Mouse (Mus musculus) intestine, embryonic 15.5 days (tissue): Measurements from ENCODE around the gene Uhrf1. TPM values are rescaled to one million over a fixed set of nuclear protein-coding genes. Genes with fewer than 3 reads are reported as not detected.
"Not testable (repeated sequence)": the region's sequence is repeated elsewhere in the genome, so short reads cannot be mapped to it uniquely, and the experiment has no call there.

Source experiments
- ATAC-seq: fragments of 200-750 bp; cut with Nextera tagmentation; 2 replicates; pipeline ENCODE4 v1.8.0; 2017; ENCODE audit warnings: moderate TSS enrichment, moderate library complexity
- H3K27ac ChIP-seq: fragments of 300-500 bp; sonication (generic); 2 replicates; pipeline ENCODE4 v1.5.1; 2015; ENCODE audit warnings: mild to moderate bottlenecking, inconsistent platforms
- H3K27me3 ChIP-seq: fragments of 300-500 bp; sonication (generic); replicated peaks from 2 replicates; pipeline ENCODE4 v1.6.1; 2015; ENCODE audit warnings: inconsistent platforms
- H3K36me3 ChIP-seq: fragments of 300-500 bp; sonication (generic); 2 replicates; pipeline ENCODE4 v1.6.1; 2015; ENCODE audit warnings: inconsistent platforms
- H3K4me1 ChIP-seq: fragments of 300-500 bp; sonication (generic); replicated peaks from 2 replicates; pipeline ENCODE4 v1.6.1; 2015; ENCODE audit warnings: inconsistent platforms
- H3K4me2 ChIP-seq: fragments of 300-500 bp; sonication (generic); replicated peaks from 2 replicates; pipeline ENCODE4 v1.6.1; 2015; ENCODE audit warnings: mild to moderate bottlenecking, inconsistent platforms
- H3K4me3 ChIP-seq: fragments of 300-500 bp; sonication (generic); replicated peaks from 2 replicates; pipeline ENCODE4 v1.5.1; 2015; ENCODE audit warnings: inconsistent platforms
- H3K9ac ChIP-seq: fragments of 300-500 bp; sonication (generic); 2 replicates; pipeline ENCODE4 v1.6.1; 2015; ENCODE audit warnings: inconsistent platforms
- H3K9me3 ChIP-seq: fragments of 300-500 bp; sonication (generic); 2 replicates; pipeline ENCODE4 v1.6.1; 2016; ENCODE audit warnings: inconsistent platforms
- WGBS: fragments of 180-500 bp; shearing (Covaris S2); methylation state at CpG from one replicate; pipeline ENCODE4 v1.1.7; 2015; 5-methylcytosine and 5-hydroxymethylcytosine counted together
- polyA plus RNA-seq: library from polyadenylated mRNA; unstranded; fragments of >200 nt; fragmentation: Nextera tagmentation; extraction: Ambion mirVana; gene quantifications from 2 replicates; pipeline ENCODE4 v1.2.1, GENCODE M21; 2015

Gene Uhrf1
- 124 and 125 TPM in 2 replicates for polyA plus RNA-seq

- no peaks in the 10 kb centered on the region for H3K27me3 ChIP-seq
- no peaks in the 10 kb centered on the region for H3K9me3 ChIP-seq
- ATAC-seq = peak; percentile 81
- peak within 1 kb of the TSS; percentile 95 for H3K4me2 ChIP-seq
- H3K36me3 ChIP-seq = peaks cover 2% of the 10 kb centered on the region; the same call in 1 of the 2 replicates
- under 1% methylated on average over 42 of the region's 43 CpGs for WGBS
- peak within 1 kb of the TSS; percentile 92 for H3K27ac ChIP-seq
- peaks cover 43% of the 10 kb centered on the region for H3K4me1 ChIP-seq
- peak within 1 kb of the TSS; percentile 67 for H3K9ac ChIP-seq
- H3K4me3 ChIP-seq = peak within 1 kb of the TSS; percentile 71
Measured at GRCm38 (mm10) chr17:56303160-56303846, at the start of gene Uhrf1. TSS of gene Uhrf1 (plus strand) at chr17:56303321.

DNA sequence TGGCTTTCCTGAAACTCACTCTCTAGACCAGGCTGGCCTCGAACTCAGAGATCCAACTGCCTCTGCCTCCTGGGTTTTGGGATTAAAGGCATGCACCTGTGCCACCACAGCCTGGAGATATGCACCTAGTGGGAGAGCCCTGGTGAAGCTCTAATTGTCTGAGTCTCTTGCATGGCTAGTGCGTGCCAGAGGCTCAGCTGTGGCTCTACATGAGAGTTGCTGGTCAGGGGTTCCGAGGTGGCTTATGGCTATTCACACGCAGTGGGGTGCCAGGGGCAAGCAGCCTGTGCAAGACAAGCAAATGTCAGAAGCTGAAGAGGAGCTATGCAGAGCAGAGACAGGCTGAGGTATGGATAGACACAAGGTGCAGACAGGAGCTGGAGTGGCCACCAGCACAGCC, 48.4 kb upstream of the Uhrf1 start:
- Histone ChIP-seq H3K9ac (no peak overlapping the region), H3K9me3 (no peaks in the 10 kb centered on the region), H3K4me3 (no peak overlapping the region), H3K27me3 (no peaks in the 10 kb centered on the region), H3K27ac (no peak overlapping the region), H3K4me2 (no peak overlapping the region), H3K36me3 (peaks cover 6% of the 10 kb centered on the region; the same call in 1 of the 2 replicates), H3K4me1 (peaks cover 27% of the 10 kb centered on the region)
- 81% methylated on average over 4 of the region's 4 CpGs for WGBS
- ATAC-seq = no peak

DNA sequence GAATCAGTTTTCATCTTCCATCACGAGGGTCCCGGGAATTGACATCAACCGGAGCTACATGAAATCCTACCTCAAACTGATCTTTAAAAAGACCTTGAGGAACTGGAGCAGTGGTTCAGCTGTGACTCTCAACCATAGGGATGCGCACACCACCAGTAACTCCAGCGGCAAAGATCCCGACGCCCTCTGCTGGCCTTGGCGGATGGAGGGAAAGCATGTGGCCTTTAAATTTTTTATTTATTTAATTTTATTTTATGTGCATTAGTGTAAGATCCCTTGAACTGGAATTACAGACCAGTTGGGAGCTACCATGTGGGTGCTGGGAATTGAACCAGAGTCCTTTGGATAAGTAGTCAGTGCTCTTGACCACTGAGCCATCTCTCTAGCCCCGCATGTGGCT, 47.7 kb upstream of the Uhrf1 start:
- Histone ChIP-seq H3K4me2 (peak overlapping the region; percentile 46), H3K27ac (no peak overlapping the region), H3K9me3 (no peaks in the 10 kb centered on the region), H3K4me3 (peak overlapping the region; percentile 2; the same call in 1 of the 2 replicates), H3K4me1 (peaks cover 35% of the 10 kb centered on the region), H3K27me3 (no peaks in the 10 kb centered on the region), H3K36me3 (peaks cover 12% of the 10 kb centered on the region; the same call in 1 of the 2 replicates), H3K9ac (no peak overlapping the region)
- ATAC-seq = peak; percentile 4; the same call in 1 of the 2 replicates
- 18% methylated on average over 9 of the region's 9 CpGs for WGBS

- H3K27me3 ChIP-seq = no peaks in the 10 kb centered on the region
- peak overlapping the region; percentile 15; the same call in 1 of the 2 replicates for H3K9ac ChIP-seq
- peak overlapping the region; percentile 69 for H3K4me3 ChIP-seq
- under 1% methylated on average over 32 of the region's 32 CpGs for WGBS
- peak; percentile 93 for ATAC-seq
- H3K36me3 ChIP-seq = peaks cover 13% of the 10 kb centered on the region; the same call in 1 of the 2 replicates
- H3K4me1 ChIP-seq = peaks cover 37% of the 10 kb centered on the region
- no peaks in the 10 kb centered on the region for H3K9me3 ChIP-seq
- peak overlapping the region; percentile 88 for H3K27ac ChIP-seq
- peak overlapping the region; percentile 96 for H3K4me2 ChIP-seq
Measured at GRCm38 (mm10) chr17:56255863-56256238, 47.3 kb upstream of the Uhrf1 start.

DNA sequence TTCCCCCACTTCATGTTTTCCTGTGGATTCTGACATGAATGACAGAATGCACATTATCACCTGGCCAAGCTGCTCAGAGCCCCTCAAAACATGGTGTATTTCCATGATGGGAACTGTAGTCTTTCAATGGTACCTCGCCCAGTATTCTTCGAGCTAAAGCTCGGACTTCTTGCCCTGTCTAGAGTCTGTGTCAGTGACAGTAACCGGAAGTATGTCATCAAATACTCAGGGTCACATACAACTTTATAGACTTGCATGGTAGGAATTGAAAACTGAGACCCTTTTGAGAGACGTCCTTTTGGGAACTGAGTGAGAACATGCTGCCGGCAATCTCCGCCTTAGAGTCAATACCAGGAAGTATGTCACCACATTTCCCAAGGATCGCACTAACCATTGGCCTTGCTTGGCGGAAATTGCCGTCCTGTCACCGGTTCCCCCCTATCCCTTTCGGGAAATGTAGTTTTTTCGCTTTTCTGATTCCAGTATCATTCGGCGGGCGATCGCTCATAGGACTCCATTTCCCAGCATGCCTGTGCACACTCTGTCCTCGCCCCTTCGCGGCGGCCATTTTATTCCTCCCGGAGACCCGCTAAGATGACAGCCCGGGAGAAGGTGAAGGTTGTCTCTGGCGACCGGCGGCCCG, 46.8 kb upstream of the Uhrf1 start, which contains the start of gene Fem1a:
Gene Fem1a (plus strand): TSS at position 572 of the 643 bp plus-strand sequence.
- Histone ChIP-seq H3K4me2 (peak within 1 kb of the TSS; percentile 96), H3K27me3 (no peaks in the 10 kb centered on the region), H3K9me3 (no peaks in the 10 kb centered on the region), H3K36me3 (peaks cover 16% of the 10 kb centered on the region; the same call in 1 of the 2 replicates), H3K9ac (peak within 1 kb of the TSS; percentile 60), H3K27ac (peak within 1 kb of the TSS; percentile 88), H3K4me3 (peak within 1 kb of the TSS; percentile 69), H3K4me1 (peaks cover 38% of the 10 kb centered on the region)
- peak; percentile 91 for ATAC-seq
- WGBS = under 1% methylated on average over 28 of the region's 28 CpGs

- Histone ChIP-seq H3K4me3 (peak overlapping the region; percentile 69), H3K4me1 (peaks cover 39% of the 10 kb centered on the region), H3K27ac (peak overlapping the region; percentile 72; the same call in 1 of the 2 replicates), H3K36me3 (peaks cover 16% of the 10 kb centered on the region; the same call in 1 of the 2 replicates), H3K27me3 (no peaks in the 10 kb centered on the region), H3K9ac (peak overlapping the region; percentile 60), H3K4me2 (peak overlapping the region; percentile 96), H3K9me3 (no peaks in the 10 kb centered on the region)
- peak; percentile 5 for ATAC-seq
- 9% methylated on average over 58 of the region's 58 CpGs for WGBS
Measured at GRCm38 (mm10) chr17:56257181-56257894, 45.8 kb upstream of the Uhrf1 start.

DNA sequence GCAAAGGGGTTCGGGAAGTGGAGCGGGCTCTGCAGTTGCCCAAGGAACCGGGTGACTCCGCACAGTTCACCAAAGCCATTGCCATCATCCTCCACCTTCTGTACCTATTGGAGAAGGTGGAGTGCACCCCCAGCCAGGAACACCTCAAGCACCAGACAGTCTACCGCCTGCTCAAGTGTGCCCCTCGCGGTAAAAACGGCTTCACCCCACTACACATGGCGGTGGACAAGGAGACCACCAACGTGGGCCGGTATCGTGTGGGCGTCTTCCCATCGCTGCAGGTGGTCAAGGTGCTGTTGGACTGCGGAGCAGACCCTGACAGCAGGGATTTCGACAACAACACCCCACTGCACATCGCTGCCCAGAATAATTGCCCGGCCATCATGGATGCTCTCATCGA, 44.9 kb upstream of the Uhrf1 start:
- Histone ChIP-seq H3K36me3 (peaks cover 22% of the 10 kb centered on the region), H3K4me3 (peak overlapping the region; percentile 69; the same call in 1 of the 2 replicates), H3K4me1 (peaks cover 39% of the 10 kb centered on the region), H3K4me2 (peak overlapping the region; percentile 96)
- 90% methylated on average over 19 of the region's 19 CpGs for WGBS
- H3K9ac ChIP-seq, H3K9me3 ChIP-seq, H3K27me3 ChIP-seq, H3K27ac ChIP-seq, ATAC-seq: not testable (repeated sequence)

GRCm38 (mm10) chr17:56258812-56259211, 44.3 kb upstream of the Uhrf1 start:
- not testable (repeated sequence) for H3K4me3 ChIP-seq, H3K27ac ChIP-seq, H3K9me3 ChIP-seq, H3K27me3 ChIP-seq, ATAC-seq
- H3K36me3 ChIP-seq = peaks cover 22% of the 10 kb centered on the region
- peak overlapping the region; percentile 96 for H3K4me2 ChIP-seq
- H3K9ac ChIP-seq = peak overlapping the region; percentile 8; the same call in 1 of the 2 replicates
- WGBS = 54% methylated on average over 2 of the region's 2 CpGs
- peaks cover 39% of the 10 kb centered on the region for H3K4me1 ChIP-seq

- H3K4me2 ChIP-seq = peak overlapping the region; percentile 96
- no peaks in the 10 kb centered on the region for H3K9me3 ChIP-seq
- no peak for ATAC-seq
- no peak overlapping the region for H3K27ac ChIP-seq
- H3K36me3 ChIP-seq = peaks cover 22% of the 10 kb centered on the region
- peak overlapping the region; percentile 11; the same call in 1 of the 2 replicates for H3K9ac ChIP-seq
- no peak overlapping the region for H3K4me3 ChIP-seq
- WGBS = 93% methylated on average over 10 of the region's 10 CpGs
- H3K4me1 ChIP-seq = peaks cover 39% of the 10 kb centered on the region
- H3K27me3 ChIP-seq = no peaks in the 10 kb centered on the region
Measured at GRCm38 (mm10) chr17:56259301-56260037, 43.7 kb upstream of the Uhrf1 start.

DNA sequence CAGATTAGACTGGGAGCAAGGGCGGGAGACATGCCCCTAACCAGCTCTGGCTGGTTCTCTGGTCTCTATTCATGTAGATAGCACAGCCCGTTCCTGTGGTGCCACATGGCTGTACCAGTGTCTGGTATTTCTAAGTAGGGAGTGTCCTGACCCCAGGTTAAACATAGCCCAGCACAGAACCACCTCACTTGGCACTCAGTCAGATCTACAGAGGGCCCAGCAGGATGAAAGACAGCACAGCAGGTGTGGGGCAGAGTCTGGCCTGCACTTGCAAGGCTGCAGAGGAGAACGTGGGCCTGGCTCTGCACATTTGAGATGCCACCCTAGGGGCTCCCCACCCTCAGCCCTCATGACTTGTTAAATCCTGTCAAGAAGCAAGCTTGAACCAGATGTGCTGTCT, 42.0 kb upstream of the Uhrf1 start:
- WGBS = 82% methylated on average over 3 of the region's 3 CpGs
- no peak overlapping the region for H3K27ac ChIP-seq
- H3K4me2 ChIP-seq = no peak overlapping the region
- H3K9ac ChIP-seq = peak overlapping the region; percentile 5; the same call in 1 of the 2 replicates
- H3K36me3 ChIP-seq = peaks cover 25% of the 10 kb centered on the region
- H3K4me3 ChIP-seq = no peak overlapping the region
- H3K4me1 ChIP-seq = peaks cover 39% of the 10 kb centered on the region
- no peak for ATAC-seq
- no peaks in the 10 kb centered on the region for H3K27me3 ChIP-seq
- no peaks in the 10 kb centered on the region for H3K9me3 ChIP-seq

- Histone ChIP-seq H3K27me3 (no peaks in the 10 kb centered on the region), H3K9me3 (no peaks in the 10 kb centered on the region), H3K4me3 (no peak overlapping the region), H3K4me1 (peaks cover 34% of the 10 kb centered on the region), H3K36me3 (peaks cover 25% of the 10 kb centered on the region), H3K9ac (no peak overlapping the region), H3K4me2 (no peak overlapping the region), H3K27ac (no peak overlapping the region)
- no peak for ATAC-seq
- 89% methylated on average over 3 of the region's 3 CpGs for WGBS
Measured at GRCm38 (mm10) chr17:56262645-56263094, 40.5 kb upstream of the Uhrf1 start.
